13 mouse cellular contexts compared by ENCODE assay signal in genomic region chr3:51590207-51590892, GRCm38 (mm10). TPM values are rescaled to one million over a fixed set of nuclear protein-coding genes. Genes with fewer than 3 reads are reported as not detected.
A peak's percentile ranks its signal among the peaks of the same experiment; 100 is the strongest.
DNase-seq lines count a peak whose midpoint lies in the region; ATAC-seq and TF ChIP-seq lines count a peak whose summit lies in the region.
"Had no signal": no experiment of that assay in that cellular context is flagged by ENCODE, and none has a peak within 500 bp of the region (broad histone marks: within the 10 kb centered on the region; RNA-seq: fewer than 3 reads in every experiment).

No protein-coding gene starts in this region.

- ATAC-seq in forebrain, embryonic 15.5 days (replicated peaks): peak; percentile 86
- peak; percentile 88 for ATAC-seq in midbrain, embryonic 12.5 days (ENCODE audit: low FRiP score, low read depth)

- no peak overlapping the region for H3K9ac ChIP-seq in ES-Bruce4 (ENCODE audit: low read depth, poor library complexity, severe bottlenecking)
- no peak overlapping the region for H3K9ac ChIP-seq in forebrain, embryonic 15.5 days (replicated peaks)
- no peak overlapping the region for H3K9ac ChIP-seq in midbrain, embryonic 12.5 days (replicated peaks)
- H3K9ac ChIP-seq: embryonic facial prominence, embryonic 12.5 days; liver, embryonic 13.5 days; stomach, embryonic 15.5 days had no signal

- H3K27me3 ChIP-seq in ES-Bruce4 (ENCODE audit: control insufficient read depth, insufficient read depth, low read length, poor library complexity, severe bottlenecking): no peaks in the 10 kb centered on the region
- H3K27me3 ChIP-seq in forebrain, embryonic 15.5 days: no peaks in the 10 kb centered on the region
- H3K27me3 ChIP-seq in midbrain, embryonic 12.5 days: peaks cover 4% of the 10 kb centered on the region; the same call in 1 of the 2 replicates
- H3K27me3 ChIP-seq: embryonic facial prominence, embryonic 12.5 days; stomach, embryonic 15.5 days had no signal

- no peak overlapping the region for H3K4me3 ChIP-seq in ES-Bruce4 (ENCODE audit: low read depth, low read length)
- peak overlapping the region; percentile 8 for H3K4me3 ChIP-seq in forebrain, embryonic 15.5 days
- H3K4me3 ChIP-seq in midbrain, embryonic 12.5 days: no peak overlapping the region; the same call in 1 of the 2 replicates
- H3K4me3 ChIP-seq: embryonic facial prominence, embryonic 12.5 days; liver, embryonic 13.5 days; stomach, embryonic 15.5 days had no signal

- peak overlapping the region; percentile 30 for H3K4me2 ChIP-seq in forebrain, embryonic 15.5 days (replicated peaks)
- peak overlapping the region; percentile 40 for H3K4me2 ChIP-seq in midbrain, embryonic 12.5 days (replicated peaks)
- H3K4me2 ChIP-seq: embryonic facial prominence, embryonic 12.5 days; liver, embryonic 13.5 days; stomach, embryonic 15.5 days had no signal

- no peak for TF ChIP-seq POLR2A in ES-Bruce4 (IDR thresholded peaks at IDR 0.05; ENCODE audit: insufficient read depth, low read length)

- H3K36me3 ChIP-seq in ES-Bruce4 (ENCODE audit: control insufficient read depth, insufficient read depth, low read length, poor library complexity, severe bottlenecking): no peaks in the 10 kb centered on the region
- no peaks in the 10 kb centered on the region for H3K36me3 ChIP-seq in forebrain, embryonic 15.5 days
- H3K36me3 ChIP-seq in midbrain, embryonic 12.5 days: no peaks in the 10 kb centered on the region
- H3K36me3 ChIP-seq: embryonic facial prominence, embryonic 12.5 days; liver, embryonic 13.5 days; stomach, embryonic 15.5 days had no signal

- H3K27ac ChIP-seq in ES-Bruce4 (ENCODE audit: insufficient read depth, low read length): no peak overlapping the region
- peak overlapping the region; percentile 60 for H3K27ac ChIP-seq in forebrain, embryonic 15.5 days (replicated peaks)
- H3K27ac ChIP-seq in midbrain, embryonic 12.5 days (replicated peaks): 0 out of 2 replicates have a peak overlapping the region, but pooled peaks have one; percentile 32
- H3K27ac ChIP-seq: embryonic facial prominence, embryonic 12.5 days; liver, embryonic 13.5 days; stomach, embryonic 15.5 days had no signal

- DNase-seq in brain, adult 2 months (ENCODE audit: low read depth, low spot score): peak; percentile 40
- DNase-seq in gastrocnemius, postnatal 4 days (ENCODE audit: low spot score in 2 of 2): no peak
- DNase-seq in layer of hippocampus, adult 11-12 months (ENCODE audit: low spot score): no peak
- no peak for DNase-seq in spleen, postnatal 36 days (ENCODE audit: low spot score in 2 of 2)
- DNase-seq in layer of hippocampus, adult 18-20 months (ENCODE audit: low spot score in 2 of 2): no peak
- DNase-seq: heart, postnatal 14 days; kidney, postnatal 25 days; liver, embryonic 13.5 days had no signal

- peak; percentile 81 for TF ChIP-seq EP300 in ES-Bruce4 (IDR thresholded peaks at IDR 0.05; ENCODE audit: insufficient read depth, low read depth, low read length)

- TF ChIP-seq CTCF in ES-Bruce4 (IDR thresholded peaks at IDR 0.05; ENCODE audit: low read depth, low read length): no peak

- no peaks in the 10 kb centered on the region for H3K9me3 ChIP-seq in ES-Bruce4 (replicated peaks; ENCODE audit: control insufficient read depth, insufficient read depth, low read length, poor library complexity, severe bottlenecking)
- no peaks in the 10 kb centered on the region for H3K9me3 ChIP-seq in forebrain, embryonic 15.5 days
- no peaks in the 10 kb centered on the region for H3K9me3 ChIP-seq in midbrain, embryonic 12.5 days
- H3K9me3 ChIP-seq: embryonic facial prominence, embryonic 12.5 days; liver, embryonic 13.5 days; stomach, embryonic 15.5 days had no signal

- WGBS in forebrain, embryonic 15.5 days: 16% methylated on average over 15 of the region's 15 CpGs
- 26% methylated on average over 15 of the region's 15 CpGs for WGBS in midbrain, embryonic 12.5 days

- peaks cover 1% of the 10 kb centered on the region for H3K4me1 ChIP-seq in ES-Bruce4 (ENCODE audit: control insufficient read depth, insufficient read depth, low read length)
- peaks cover 11% of the 10 kb centered on the region for H3K4me1 ChIP-seq in forebrain, embryonic 15.5 days
- H3K4me1 ChIP-seq in midbrain, embryonic 12.5 days: peaks cover 12% of the 10 kb centered on the region
- H3K4me1 ChIP-seq: embryonic facial prominence, embryonic 12.5 days; liver, embryonic 13.5 days; stomach, embryonic 15.5 days had no signal

RNA-seq across cellular contexts. Expression of gene Setd7, which starts 29.7 kb away (rescaled TPM):
- 46.1 and 48.1 TPM in 2 replicates for polyA plus RNA-seq in ES-Bruce4 (2011; ENCODE audit: insufficient read depth, insufficient read length, low read depth, missing spikeins)
- 4.4 and 5.5 TPM in 2 replicates for polyA plus RNA-seq in forebrain, embryonic 15.5 days (2015; fragmentation: Nextera tagmentation; extraction: Ambion mirVana)
- 3.5 and 4.4 TPM in 2 replicates for polyA plus RNA-seq in midbrain, embryonic 12.5 days (2016; fragmentation: Nextera tagmentation; extraction: Ambion mirVana)
- total RNA-seq in gastrocnemius, postnatal 4 days (2021): 10 to 100 TPM; 74.5 to 82.5 TPM
- total RNA-seq in layer of hippocampus, adult 18-20 months (2021): 100 to 1,000 TPM; 143 to 153 TPM
